Comparison of ENCODE assay signal across 8 mouse cellular contexts in genomic region chr2:30266392-30266941, GRCm38 (mm10). TPM values are rescaled to one million over a fixed set of nuclear protein-coding genes. Genes with fewer than 3 reads are reported as not detected.
DNase-seq lines count a peak whose midpoint lies in the region; ATAC-seq and TF ChIP-seq lines count a peak whose summit lies in the region.

No protein-coding gene starts in this region.

- peak overlapping the region; percentile 91 for H3K27ac ChIP-seq in cortical plate, adult 2 months (ENCODE audit: insufficient read depth, low read length)
- H3K27ac ChIP-seq in intestine, postnatal 0 days (ENCODE audit: low read depth, low read length): peak overlapping the region; percentile 79

- WGBS in intestine, postnatal 0 days: 4% methylated on average over 4 of the region's 4 CpGs

- H3K4me3 ChIP-seq in cortical plate, adult 2 months (ENCODE audit: insufficient read depth, low read length): no peak overlapping the region
- 0 out of 2 replicates have a peak overlapping the region, but pooled peaks have one; percentile 7 for H3K4me3 ChIP-seq in intestine, postnatal 0 days (ENCODE audit: low read depth, low read length)

- H3K9me3 ChIP-seq in intestine, postnatal 0 days (ENCODE audit: control insufficient read depth): no peaks in the 10 kb centered on the region

- intact Hi-C loops in left cerebral cortex, postnatal 25 days (cut with DNase I): no loop called here

- peak; percentile 45 to 78 for DNase-seq in left cerebral cortex, postnatal 25 days (ENCODE audit: low spot score in 2 of 2)
- no peak for DNase-seq in left cerebral cortex, adult 8-10 months (ENCODE audit: low spot score in 2 of 2)
- peak; percentile 98 for DNase-seq in heart, adult 11 months
- peak; percentile 70 to 75 for DNase-seq in lung, adult 18-20 months
- peak; percentile 24 for DNase-seq in retina, embryonic 14.5 days (ENCODE audit: low spot score)

- TF ChIP-seq CTCF in cortical plate, adult 2 months (IDR thresholded peaks at IDR 0.05; ENCODE audit: extremely low read depth, insufficient read depth, low read length): no peak
- no peak for TF ChIP-seq CTCF in intestine, postnatal 0 days (IDR thresholded peaks at IDR 0.05; ENCODE audit: low read depth)

- H3K4me1 ChIP-seq in cortical plate, adult 2 months (ENCODE audit: control insufficient read depth, insufficient read depth, low read length): peaks cover 6% of the 10 kb centered on the region
- 0 out of 2 replicates have a peak, but pooled peaks cover 12% of the 10 kb centered on the region for H3K4me1 ChIP-seq in intestine, postnatal 0 days (replicated peaks; ENCODE audit: control insufficient read depth, insufficient read depth, low read length)

- peak; percentile 32; the same call in 1 of the 2 replicates for ATAC-seq in intestine, postnatal 0 days
- no peak for ATAC-seq in granulocyte monocyte progenitor cell, adult 5-6 weeks (replicated peaks; ENCODE audit: poor library complexity, severe bottlenecking)

- no peak for TF ChIP-seq POLR2A in cortical plate, adult 2 months (IDR thresholded peaks at IDR 0.05; ENCODE audit: extremely low read depth, insufficient read depth, low read length)

- peak overlapping the region; percentile 35; the same call in 1 of the 2 replicates for H3K4me2 ChIP-seq in intestine, postnatal 0 days (replicated peaks; ENCODE audit: low read depth)

- H3K27me3 ChIP-seq in intestine, postnatal 0 days (replicated peaks; ENCODE audit: control insufficient read depth, insufficient read depth, low read length): no peaks in the 10 kb centered on the region

- H3K9ac ChIP-seq in intestine, postnatal 0 days (ENCODE audit: low read depth, low read length): no peak overlapping the region; the same call in none of the 2 replicates

- peaks cover 32% of the 10 kb centered on the region for H3K36me3 ChIP-seq in intestine, postnatal 0 days (ENCODE audit: control insufficient read depth, insufficient read depth)

RNA-seq across cellular contexts. Expression of gene Phyhd1, which starts 0.5 kb away (rescaled TPM):
- total RNA-seq in left cerebral cortex, postnatal 25 days (2021): 10 to 100 TPM; 18.8 to 19.7 TPM
- 10 to 100 TPM; 16.6 to 22.2 (median 19.5) TPM for total RNA-seq in left cerebral cortex, adult 8-10 months (2022)
- polyA plus RNA-seq in cortical plate, adult 2 months (2012; rRNA removed): 32.2 and 34.1 TPM in 2 replicates
- polyA plus RNA-seq in intestine, postnatal 0 days (2015; fragmentation: Nextera tagmentation; extraction: Ambion mirVana): 3.1 and 3.7 TPM in 2 replicates
- 0.99 and 1.2 TPM in 2 replicates for total RNA-seq in granulocyte monocyte progenitor cell, adult 5-6 weeks (2014; fragmentation: Nextera tagmentation)
- total RNA-seq in granulocyte monocyte progenitor cell, adult 5-6 weeks (2017): 0.22 and 1.5 TPM in 2 replicates

RNA-seq across cellular contexts. Expression of gene Gm28038, which starts 14.4 kb away (rescaled TPM):
- 1 to 10 TPM in 1 of 2 experiments, not detected in 1; 1.3 TPM for total RNA-seq in left cerebral cortex, postnatal 25 days (2021)
- not detected for total RNA-seq in left cerebral cortex, adult 8-10 months (2022)
- polyA plus RNA-seq in cortical plate, adult 2 months (2012; rRNA removed): not detected in 2 replicates
- not detected in 2 replicates for polyA plus RNA-seq in intestine, postnatal 0 days (2015; fragmentation: Nextera tagmentation; extraction: Ambion mirVana)
- total RNA-seq in granulocyte monocyte progenitor cell, adult 5-6 weeks (2014; fragmentation: Nextera tagmentation): 3.1 and 19.1 TPM in 2 replicates
- not detected in 2 replicates for total RNA-seq in granulocyte monocyte progenitor cell, adult 5-6 weeks (2017)

RNA-seq across cellular contexts. Expression of gene Dolk, which starts 19.7 kb away (rescaled TPM):
- 10 to 100 TPM; 23.7 to 26.3 TPM for total RNA-seq in left cerebral cortex, postnatal 25 days (2021)
- total RNA-seq in left cerebral cortex, adult 8-10 months (2022): 10 to 100 TPM; 23.3 to 27.7 (median 25.2) TPM
- polyA plus RNA-seq in cortical plate, adult 2 months (2012; rRNA removed): 16.7 and 16.9 TPM in 2 replicates
- 23.7 and 24.7 TPM in 2 replicates for polyA plus RNA-seq in intestine, postnatal 0 days (2015; fragmentation: Nextera tagmentation; extraction: Ambion mirVana)
- 6.1 and 7.5 TPM in 2 replicates for total RNA-seq in granulocyte monocyte progenitor cell, adult 5-6 weeks (2014; fragmentation: Nextera tagmentation)
- total RNA-seq in granulocyte monocyte progenitor cell, adult 5-6 weeks (2017): 12.1 and 15.1 TPM in 2 replicates

RNA-seq across cellular contexts. Expression of gene Nup188, which starts 19.7 kb away (rescaled TPM):
- 10 to 100 TPM; 21.6 to 22.6 TPM for total RNA-seq in left cerebral cortex, postnatal 25 days (2021)
- total RNA-seq in left cerebral cortex, adult 8-10 months (2022): 10 to 100 TPM; 16.7 to 23.0 (median 19.6) TPM
- 15.7 and 16.5 TPM in 2 replicates for polyA plus RNA-seq in cortical plate, adult 2 months (2012; rRNA removed)
- 7.1 and 9.1 TPM in 2 replicates for polyA plus RNA-seq in intestine, postnatal 0 days (2015; fragmentation: Nextera tagmentation; extraction: Ambion mirVana)
- total RNA-seq in granulocyte monocyte progenitor cell, adult 5-6 weeks (2014; fragmentation: Nextera tagmentation): 37.5 and 51.5 TPM in 2 replicates
- total RNA-seq in granulocyte monocyte progenitor cell, adult 5-6 weeks (2017): 21.0 and 27.0 TPM in 2 replicates

RNA-seq across cellular contexts. Expression of gene Gm28035, which starts 26.1 kb away (rescaled TPM):
- total RNA-seq in left cerebral cortex, postnatal 25 days (2021): 10 to 100 TPM in 1 of 2 experiments, 1 to 10 TPM in 1; 9.9 to 12.3 TPM
- total RNA-seq in left cerebral cortex, adult 8-10 months (2022): 1 to 10 TPM; 3.8 to 8.8 (median 5.5) TPM
- polyA plus RNA-seq in cortical plate, adult 2 months (2012; rRNA removed): 17.7 and 18.5 TPM in 2 replicates
- 0.03 and 0.04 TPM in 2 replicates for polyA plus RNA-seq in intestine, postnatal 0 days (2015; fragmentation: Nextera tagmentation; extraction: Ambion mirVana)
- not detected in 2 replicates for total RNA-seq in granulocyte monocyte progenitor cell, adult 5-6 weeks (2014; fragmentation: Nextera tagmentation)
- total RNA-seq in granulocyte monocyte progenitor cell, adult 5-6 weeks (2017): not detected in 2 replicates

Comparison
In these comparisons a context has a peak if more than half of its experiments do, and no peak if none do; other contexts are left out.
1. DNase-seq: peak in left cerebral cortex, postnatal 25 days (2 of 2), heart, adult 11 months (single experiment), lung, adult 18-20 months (2 of 2) and retina, embryonic 14.5 days (single experiment); none in left cerebral cortex, adult 8-10 months (0 of 2).
2. RNA of gene Phyhd1, which starts 0.5 kb away (total RNA-seq): 16.6 to 22.2 TPM in left cerebral cortex, adult 8-10 months and 18.8 to 19.7 TPM in left cerebral cortex, postnatal 25 days; 0.22 to 1.5 TPM in granulocyte monocyte progenitor cell, adult 5-6 weeks; every median in the first group is over 4 times any median in the second.